Mouse (Mus musculus) stomach, embryonic 16.5 days (tissue): ENCODE measurements around the gene Cir1. TPM values are rescaled to one million over a fixed set of nuclear protein-coding genes. Genes with fewer than 3 reads are reported as not detected.

Experiments used
- ATAC-seq: fragments of 200-750 bp; cut with Nextera tagmentation; 2 replicates; pipeline ENCODE4 v1.8.0; 2017; ENCODE audit warnings: moderate number of reproducible peaks, moderate TSS enrichment; ENCODE audit not compliant: insufficient read depth, low FRiP score
- H3K27ac ChIP-seq: fragments of 300-500 bp; sonication (generic); 2 replicates; pipeline ENCODE4 v1.5.1; 2014; ENCODE audit warnings: low read length
- H3K27me3 ChIP-seq: fragments of 300-500 bp; sonication (generic); 2 replicates; pipeline ENCODE4 v1.6.1; 2014; ENCODE audit warnings: low read length, control low read depth, mixed read lengths; ENCODE audit not compliant: control insufficient read depth, insufficient read depth
- H3K36me3 ChIP-seq: fragments of 300-500 bp; sonication (generic); 2 replicates; pipeline ENCODE4 v1.6.1; 2014; ENCODE audit warnings: low read length; ENCODE audit not compliant: control insufficient read depth, insufficient read depth
- H3K4me1 ChIP-seq: fragments of 300-500 bp; sonication (generic); 2 replicates; pipeline ENCODE4 v1.6.1; 2014; ENCODE audit warnings: low read length, control low read depth, mixed read lengths; ENCODE audit not compliant: control insufficient read depth, insufficient read depth
- H3K4me2 ChIP-seq: fragments of 300-500 bp; sonication (generic); 2 replicates; pipeline ENCODE4 v1.6.1; 2014; ENCODE audit warnings: low read depth, low read length, mixed read lengths
- H3K4me3 ChIP-seq: fragments of 300-500 bp; sonication (generic); replicated peaks from 2 replicates; pipeline ENCODE4 v1.5.1; 2014; ENCODE audit warnings: mild to moderate bottlenecking, low read length
- H3K9ac ChIP-seq: fragments of 300-500 bp; sonication (generic); 2 replicates; pipeline ENCODE4 v1.6.1; 2014; ENCODE audit warnings: low read length
- H3K9me3 ChIP-seq: fragments of 300-500 bp; sonication (generic); replicated peaks from 2 replicates; pipeline ENCODE4 v1.6.1; 2016; ENCODE audit warnings: low read length, control low read depth; ENCODE audit not compliant: control insufficient read depth
- WGBS: fragments of 180-500 bp; shearing (Covaris S2); extraction: QIAGEN DNeasy Blood & Tissue Kit; methylation state at CpG from one replicate; pipeline ENCODE4 v1.1.7; 2014; 5-methylcytosine and 5-hydroxymethylcytosine counted together
- polyA plus RNA-seq: library from polyadenylated mRNA; unstranded; fragments of >200 nt; fragmentation: Nextera tagmentation; extraction: Ambion mirVana; gene quantifications from 2 replicates; pipeline ENCODE4 v1.2.1, GENCODE M21; 2015

The Cir1 gene
- polyA plus RNA-seq, 1 experiment from 2014 or later = 22.4 TPM

DNA sequence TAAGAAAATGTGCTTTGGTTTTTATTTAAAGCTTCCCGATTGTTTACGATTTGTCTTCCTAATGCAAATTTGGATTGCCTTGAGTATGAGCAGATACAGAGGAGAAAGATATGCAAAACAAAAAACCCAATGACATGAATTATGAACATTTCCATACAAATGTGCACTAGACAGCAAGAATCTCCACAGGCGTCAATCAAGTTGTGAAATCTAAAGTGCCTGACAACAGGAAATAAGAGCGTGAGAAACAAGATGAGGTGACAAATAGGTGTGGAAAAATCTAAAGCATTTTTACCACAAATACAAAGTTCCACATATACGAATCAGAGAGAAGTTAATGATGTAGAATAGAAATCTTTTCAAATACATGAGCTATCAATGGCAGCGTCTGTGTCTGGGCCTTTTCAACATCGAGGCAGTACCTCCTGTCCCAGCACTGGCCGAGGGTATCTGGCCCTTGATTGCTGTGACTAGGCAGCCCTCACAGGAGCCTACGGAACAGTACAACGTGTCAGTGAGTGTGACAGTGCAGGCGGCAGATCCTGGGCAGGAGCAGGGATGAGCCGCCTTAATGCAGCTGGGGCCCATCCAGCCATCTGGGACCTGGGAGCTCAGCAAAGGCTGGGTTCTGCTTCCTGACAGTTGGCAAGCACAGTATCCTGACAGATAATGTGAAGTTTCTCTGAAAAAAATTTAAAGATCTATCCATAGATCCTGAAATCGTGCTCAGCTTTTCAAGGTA lies 34.0 kb upstream of the Cir1 start:
- Histone ChIP-seq H3K9ac (no peak overlapping the region), H3K36me3 (no peaks in the 10 kb centered on the region), H3K27me3 (no peaks in the 10 kb centered on the region), H3K27ac (no peak overlapping the region), H3K4me1 (peaks cover under 1% of the 10 kb centered on the region; the same call in 1 of the 2 replicates), H3K4me2 (no peak overlapping the region), H3K9me3 (no peaks in the 10 kb centered on the region), H3K4me3 (no peak overlapping the region)
- ATAC-seq = no peak
- WGBS = 62% methylated on average over 13 of the region's 13 CpGs

GRCm38 (mm10) chr2:73345204-73345603 lies 32.7 kb upstream of the Cir1 start:
- Histone ChIP-seq H3K4me1 (no peaks in the 10 kb centered on the region), H3K4me2 (no peak overlapping the region), H3K36me3 (no peaks in the 10 kb centered on the region), H3K9me3 (no peaks in the 10 kb centered on the region), H3K27ac (no peak overlapping the region), H3K27me3 (no peaks in the 10 kb centered on the region), H3K4me3 (no peak overlapping the region), H3K9ac (no peak overlapping the region)
- 85% methylated on average over 4 of the region's 4 CpGs for WGBS
- no peak for ATAC-seq

- Histone ChIP-seq H3K9ac (no peak overlapping the region), H3K4me3 (no peak overlapping the region), H3K4me1 (no peaks in the 10 kb centered on the region), H3K27me3 (no peaks in the 10 kb centered on the region), H3K4me2 (no peak overlapping the region), H3K27ac (no peak overlapping the region), H3K36me3 (no peaks in the 10 kb centered on the region), H3K9me3 (no peaks in the 10 kb centered on the region)
- WGBS = 82% methylated on average over 5 of the region's 5 CpGs
- ATAC-seq = no peak
Observed at GRCm38 (mm10) chr2:73343701-73344100, 31.2 kb upstream of the Cir1 start.

DNA sequence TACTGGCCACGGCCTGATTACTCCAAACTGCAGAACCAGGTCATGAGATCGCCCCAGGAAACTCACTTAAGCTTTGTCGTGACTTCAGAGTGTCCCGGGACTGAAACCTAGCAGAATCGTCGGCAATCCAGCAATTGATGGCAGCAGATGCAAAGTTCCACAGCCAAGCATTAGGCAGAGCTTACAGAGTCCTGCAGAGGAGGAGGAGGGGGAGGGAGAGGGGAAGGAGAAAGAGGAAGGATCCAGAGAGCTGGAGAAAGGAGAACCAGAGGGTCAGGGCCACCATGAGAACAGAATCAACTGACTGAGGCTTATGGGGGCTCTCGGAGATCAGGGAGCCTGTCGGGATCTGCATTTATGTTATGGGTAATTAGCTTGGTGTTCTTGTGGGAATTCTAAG lies 25.9 kb upstream of the Cir1 start:
- H3K9ac ChIP-seq = no peak overlapping the region
- WGBS = 73% methylated on average over 8 of the region's 8 CpGs
- no peaks in the 10 kb centered on the region for H3K36me3 ChIP-seq
- H3K27me3 ChIP-seq = no peaks in the 10 kb centered on the region
- no peaks in the 10 kb centered on the region for H3K4me1 ChIP-seq
- H3K4me2 ChIP-seq = no peak overlapping the region
- no peak overlapping the region for H3K27ac ChIP-seq
- no peak overlapping the region for H3K4me3 ChIP-seq
- ATAC-seq = no peak
- no peaks in the 10 kb centered on the region for H3K9me3 ChIP-seq

GRCm38 (mm10) chr2:73335949-73336348 lies 23.4 kb upstream of the Cir1 start:
- H3K4me1 ChIP-seq = no peaks in the 10 kb centered on the region
- H3K4me2 ChIP-seq = no peak overlapping the region
- no peak for ATAC-seq
- H3K36me3 ChIP-seq = no peaks in the 10 kb centered on the region
- H3K4me3 ChIP-seq = no peak overlapping the region
- 79% methylated on average over 3 of the region's 3 CpGs for WGBS
- H3K9me3 ChIP-seq = no peaks in the 10 kb centered on the region
- H3K9ac ChIP-seq = no peak overlapping the region
- H3K27me3 ChIP-seq = no peaks in the 10 kb centered on the region
- no peak overlapping the region for H3K27ac ChIP-seq

GRCm38 (mm10) chr2:73325871-73326270 lies 13.4 kb upstream of the Cir1 start:
- Histone ChIP-seq H3K36me3 (no peaks in the 10 kb centered on the region), H3K9me3 (no peaks in the 10 kb centered on the region), H3K9ac (no peak overlapping the region), H3K4me2 (no peak overlapping the region), H3K4me3 (no peak overlapping the region), H3K4me1 (no peaks in the 10 kb centered on the region), H3K27ac (no peak overlapping the region), H3K27me3 (no peaks in the 10 kb centered on the region)
- no peak for ATAC-seq
- 89% methylated on average over 5 of the region's 5 CpGs for WGBS

DNA sequence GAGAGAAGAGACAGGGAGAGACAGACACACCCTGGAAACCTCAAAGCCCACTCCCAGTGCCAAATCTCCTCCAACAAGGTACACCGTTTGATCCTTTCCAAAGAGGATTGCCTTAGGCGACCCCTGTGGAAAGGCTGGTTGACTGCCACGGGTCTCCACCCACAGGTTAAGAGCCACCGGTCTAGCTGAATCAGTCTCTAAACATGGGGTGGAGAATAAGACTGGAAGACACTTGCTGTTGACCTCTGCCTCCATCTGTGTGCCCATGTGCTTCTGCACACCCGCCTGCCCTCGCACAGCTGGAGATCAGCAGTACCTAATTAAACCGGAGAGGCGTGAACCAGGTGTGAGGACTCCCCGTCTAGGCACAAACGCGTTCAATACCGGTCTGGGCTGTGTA lies 10.5 kb upstream of the Cir1 start:
- Histone ChIP-seq H3K9me3 (no peaks in the 10 kb centered on the region), H3K27ac (no peak overlapping the region), H3K9ac (no peak overlapping the region), H3K27me3 (no peaks in the 10 kb centered on the region), H3K4me1 (no peaks in the 10 kb centered on the region), H3K4me2 (no peak overlapping the region), H3K36me3 (no peaks in the 10 kb centered on the region), H3K4me3 (no peak overlapping the region)
- ATAC-seq = no peak
- WGBS = 61% methylated on average over 12 of the region's 12 CpGs

GRCm38 (mm10) chr2:73319218-73319617 lies 6.7 kb upstream of the Cir1 start:
- Histone ChIP-seq H3K4me3 (no peak overlapping the region), H3K27ac (no peak overlapping the region), H3K36me3 (no peaks in the 10 kb centered on the region), H3K4me2 (no peak overlapping the region), H3K9ac (no peak overlapping the region), H3K27me3 (no peaks in the 10 kb centered on the region), H3K9me3 (no peaks in the 10 kb centered on the region), H3K4me1 (no peaks in the 10 kb centered on the region)
- no peak for ATAC-seq
- WGBS = 87% methylated on average over 5 of the region's 5 CpGs

DNA sequence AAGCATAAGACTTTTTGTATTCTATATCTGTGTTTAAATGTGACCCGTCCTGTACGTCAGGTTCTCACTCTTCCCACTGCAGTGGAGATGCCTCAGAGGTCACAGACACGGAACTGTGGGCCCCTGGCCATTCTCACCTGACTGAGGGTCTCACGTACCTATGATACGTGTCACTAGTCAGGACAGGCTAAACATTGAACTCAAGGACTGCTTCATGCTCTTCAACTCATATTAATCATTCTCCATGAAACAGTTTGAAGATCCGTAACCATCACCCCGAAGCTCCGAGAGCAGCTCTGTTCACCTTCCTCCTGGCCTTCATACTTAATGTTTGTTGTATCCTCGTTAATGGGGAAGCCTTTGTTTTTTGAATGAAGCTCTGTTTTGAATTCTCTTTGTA lies 4.9 kb upstream of the Cir1 start:
- Histone ChIP-seq H3K4me2 (no peak overlapping the region), H3K4me3 (no peak overlapping the region), H3K9ac (no peak overlapping the region), H3K27ac (no peak overlapping the region), H3K27me3 (no peaks in the 10 kb centered on the region), H3K4me1 (0 out of 2 replicates have a peak, but pooled peaks cover 4% of the 10 kb centered on the region), H3K36me3 (no peaks in the 10 kb centered on the region), H3K9me3 (no peaks in the 10 kb centered on the region)
- 89% methylated on average over 9 of the region's 9 CpGs for WGBS
- ATAC-seq = no peak
